Mouse (Mus musculus) ES-Bruce4 (cell line): Measurements from ENCODE around the gene Nrxn1.

Experiments used
- CTCF ChIP-seq: IDR thresholded peaks from one replicate; pipeline ENCODE4 v1.8.1; 2011; ENCODE audit warnings: low read depth, low read length
- EP300 ChIP-seq: IDR thresholded peaks from 2 replicates; pipeline ENCODE4 v1.6.1; 2011; ENCODE audit warnings: low read depth, low read length; ENCODE audit not compliant: insufficient read depth
- POLR2A ChIP-seq: IDR thresholded peaks from one replicate; pipeline ENCODE4 v1.8.1; 2011; ENCODE audit warnings: low read length; ENCODE audit not compliant: insufficient read depth

DNA sequence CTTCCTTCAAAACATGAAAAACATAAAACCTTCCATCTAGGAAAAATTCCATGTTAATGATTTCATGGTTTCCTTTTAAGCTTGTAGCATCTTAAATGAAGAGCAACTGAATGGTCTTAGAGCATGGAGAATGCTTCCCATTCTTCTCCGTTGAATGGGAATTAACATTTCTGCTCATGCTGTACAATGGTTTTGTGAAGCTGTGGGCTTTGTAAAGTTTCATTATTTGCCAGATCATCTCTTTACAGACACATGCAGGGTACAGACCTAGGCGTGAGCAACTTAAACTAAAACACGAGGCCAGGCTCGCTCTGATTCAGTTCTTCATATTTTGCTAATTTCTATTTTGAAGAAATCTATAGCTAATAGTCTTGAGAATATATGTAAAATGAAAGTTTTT, 546.1 kb downstream of the Nrxn1 start:
- TF ChIP-seq CTCF (no peak), POLR2A (no peak), EP300 (no peak)
